10 mouse cellular contexts compared by ENCODE assay signal in the genomic region with DNA sequence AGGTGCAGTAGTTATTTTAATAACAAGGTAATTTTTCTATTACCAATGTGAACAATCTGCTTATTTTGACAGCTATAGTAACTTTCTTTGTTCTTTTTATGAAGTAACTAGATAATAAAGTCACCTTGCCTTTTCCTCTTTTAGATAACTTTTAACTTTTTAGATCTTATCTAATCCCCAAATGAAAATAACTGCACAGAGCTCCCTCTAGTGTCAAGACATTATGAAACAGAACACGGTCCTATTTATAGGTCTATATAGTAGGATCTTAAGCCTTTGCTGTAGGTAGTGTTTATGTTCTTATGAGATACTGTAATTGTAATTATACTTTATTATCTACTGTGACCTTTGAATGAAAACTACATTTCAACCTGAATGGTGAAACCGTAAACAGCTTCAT. TPM values are rescaled to one million over a fixed set of nuclear protein-coding genes. Genes with fewer than 3 reads are reported as not detected.
DNase-seq lines count a peak whose midpoint lies in the region; ATAC-seq and TF ChIP-seq lines count a peak whose summit lies in the region.
"Had no signal": no experiment of that assay in that cellular context is flagged by ENCODE, and none has a peak within 500 bp of the region (broad histone marks: within the 10 kb centered on the region; RNA-seq: fewer than 3 reads in every experiment).

No protein-coding gene starts in this region.

- H3K27me3 ChIP-seq in embryonic facial prominence, embryonic 11.5 days (ENCODE audit: control insufficient read depth, insufficient read depth, low read length), result no peaks in the 10 kb centered on the region
- no peaks in the 10 kb centered on the region for H3K27me3 ChIP-seq in embryonic facial prominence, embryonic 10.5 days (replicated peaks; ENCODE audit: low read depth, poor library complexity, severe bottlenecking)
- H3K27me3 ChIP-seq in liver, adult 2 months (ENCODE audit: control insufficient read depth, insufficient read depth, low read length), result no peaks in the 10 kb centered on the region
- H3K27me3 ChIP-seq: heart, embryonic 13.5 days; neural tube, embryonic 13.5 days had no signal

- no peak overlapping the region for H3K9ac ChIP-seq in embryonic facial prominence, embryonic 11.5 days (replicated peaks; ENCODE audit: low read length)
- H3K9ac ChIP-seq in liver, adult 2 months (ENCODE audit: low read depth, low read length), result no peak overlapping the region
- H3K9ac ChIP-seq: heart, embryonic 13.5 days; neural tube, embryonic 13.5 days had no signal

- H3K36me3 ChIP-seq in embryonic facial prominence, embryonic 11.5 days (replicated peaks; ENCODE audit: control insufficient read depth, insufficient read depth, low read depth, low read length), result peaks cover 2% of the 10 kb centered on the region; the same call in 1 of the 2 replicates
- peaks cover 54% of the 10 kb centered on the region for H3K36me3 ChIP-seq in embryonic facial prominence, embryonic 10.5 days (replicated peaks)
- H3K36me3 ChIP-seq in liver, adult 2 months (ENCODE audit: control insufficient read depth, insufficient read depth, low read length), result peaks cover 42% of the 10 kb centered on the region

- no peaks in the 10 kb centered on the region for H3K79me2 ChIP-seq in liver, adult 2 months (ENCODE audit: control insufficient read depth, insufficient read depth, low read length)

- peak; percentile 73 for DNase-seq in embryonic facial prominence, embryonic 11.5 days (ENCODE audit: low spot score)
- no peak for DNase-seq in embryonic facial prominence, embryonic 10.5 days (ENCODE audit: low spot score)
- peak; percentile 58 for DNase-seq in liver, adult 2 months (ENCODE audit: extremely low read depth, low read depth, low spot score)
- no peak for DNase-seq in liver
- peak; percentile 18 for DNase-seq in T-cell, adult 2 months (ENCODE audit: low spot score)
- peak; percentile 81 for DNase-seq in naive thymus-derived CD4-positive, alpha-beta T cell, adult 2 months (ENCODE audit: low read depth)
- DNase-seq in urinary bladder, postnatal 14 days (ENCODE audit: low spot score), result no peak
- DNase-seq in urinary bladder, postnatal 10 days (ENCODE audit: low spot score), result no peak

- H3K4me3 ChIP-seq in embryonic facial prominence, embryonic 11.5 days (ENCODE audit: low read depth, low read length), result no peak overlapping the region
- H3K4me3 ChIP-seq in embryonic facial prominence, embryonic 10.5 days, result no peak overlapping the region
- no peak overlapping the region for H3K4me3 ChIP-seq in liver, adult 2 months (ENCODE audit: insufficient read depth, low read depth, low read length)
- H3K4me3 ChIP-seq: heart, embryonic 13.5 days; neural tube, embryonic 13.5 days had no signal

- no peak for ATAC-seq in embryonic facial prominence, embryonic 11.5 days (replicated peaks; ENCODE audit: insufficient number of reproducible peaks, low FRiP score, low TSS enrichment, low read depth)

- no peak overlapping the region for H3K27ac ChIP-seq in embryonic facial prominence, embryonic 11.5 days (replicated peaks; ENCODE audit: low read depth, low read length)
- no peak overlapping the region for H3K27ac ChIP-seq in embryonic facial prominence, embryonic 10.5 days (replicated peaks)
- no peak overlapping the region for H3K27ac ChIP-seq in liver, adult 2 months (replicated peaks; ENCODE audit: insufficient read depth, low read depth, low read length)
- H3K27ac ChIP-seq: heart, embryonic 13.5 days; neural tube, embryonic 13.5 days had no signal

- H3K4me1 ChIP-seq in embryonic facial prominence, embryonic 11.5 days (ENCODE audit: control insufficient read depth, insufficient read depth, low read length), result no peaks in the 10 kb centered on the region
- H3K4me1 ChIP-seq in embryonic facial prominence, embryonic 10.5 days, result no peaks in the 10 kb centered on the region
- no peaks in the 10 kb centered on the region for H3K4me1 ChIP-seq in liver, adult 2 months (ENCODE audit: control insufficient read depth, insufficient read depth, low read length)
- H3K4me1 ChIP-seq: heart, embryonic 13.5 days; neural tube, embryonic 13.5 days had no signal

- no peaks in the 10 kb centered on the region for H3K9me3 ChIP-seq in embryonic facial prominence, embryonic 11.5 days (replicated peaks; ENCODE audit: control insufficient read depth, low read length)
- H3K9me3 ChIP-seq in embryonic facial prominence, embryonic 10.5 days, result no peaks in the 10 kb centered on the region
- H3K9me3 ChIP-seq: heart, embryonic 13.5 days; neural tube, embryonic 13.5 days had no signal

- WGBS in embryonic facial prominence, embryonic 11.5 days, result 57% methylated on average over 2 of the region's 2 CpGs
- WGBS in embryonic facial prominence, embryonic 10.5 days, result 65% methylated on average over 2 of the region's 2 CpGs
- WGBS in liver, adult 2 months, result 47% methylated on average over 2 of the region's 2 CpGs

- H3K4me2 ChIP-seq in embryonic facial prominence, embryonic 11.5 days (ENCODE audit: low read depth, low read length), result no peak overlapping the region
- H3K4me2 ChIP-seq: heart, embryonic 13.5 days; neural tube, embryonic 13.5 days had no signal

- peak; percentile 27; the same call in 1 of the 2 replicates for TF ChIP-seq CTCF in liver, adult 2 months (IDR thresholded peaks at IDR 0.05; ENCODE audit: low read depth, low read length)

- TF ChIP-seq POLR2A in liver, adult 2 months (IDR thresholded peaks at IDR 0.05; ENCODE audit: extremely low read depth, insufficient read depth, low read length), result no peak

RNA-seq across cellular contexts. Expression of gene Copb1, which starts 41.0 kb away (rescaled TPM):
- polyA plus RNA-seq in embryonic facial prominence, embryonic 11.5 days (2014; fragmentation: Nextera tagmentation; extraction: Ambion mirVana), result 141 and 160 TPM in 2 replicates
- polyA plus RNA-seq in embryonic facial prominence, embryonic 10.5 days (2016; fragmentation: Nextera tagmentation; extraction: Ambion mirVana), result 97.0 and 102 TPM in 2 replicates
- 79.1 and 82.7 TPM in 2 replicates for total RNA-seq in liver, adult 2 months (2014; rRNA removed)
- polyA plus RNA-seq in liver, adult 2 months (2012; rRNA removed), result 20.3 and 20.9 TPM in 2 replicates

Comparison
In these comparisons a context has a peak if more than half of its experiments do, and no peak if none do; other contexts are left out.
1. DNase-seq: peak in embryonic facial prominence, embryonic 11.5 days (single experiment), liver, adult 2 months (single experiment), T-cell, adult 2 months (single experiment) and naive thymus-derived CD4-positive, alpha-beta T cell, adult 2 months (single experiment); none in embryonic facial prominence, embryonic 10.5 days (single experiment), liver (single experiment), urinary bladder, postnatal 14 days (single experiment) and urinary bladder, postnatal 10 days (single experiment).